Comparison of ENCODE assay signal across 15 mouse cellular contexts in the genomic region with DNA sequence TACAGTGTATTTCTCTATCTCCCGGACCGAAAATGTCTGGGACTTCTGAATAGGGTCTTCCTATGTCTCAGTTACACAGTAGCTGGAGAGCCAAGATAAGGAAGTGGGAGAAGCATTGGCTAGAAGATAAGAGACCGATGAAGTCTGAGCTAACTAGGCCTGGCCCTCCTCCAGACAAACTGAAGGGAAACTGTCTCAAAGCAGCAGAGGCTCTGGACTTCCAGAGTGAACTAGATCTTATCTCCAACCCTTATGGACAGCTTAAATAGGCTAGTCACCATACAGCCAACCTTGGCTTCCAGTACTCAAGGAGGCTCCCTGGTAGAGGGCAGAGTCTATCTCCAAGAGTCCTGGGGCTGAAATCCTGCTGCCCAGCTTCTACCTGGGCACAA. TPM values are rescaled to one million over a fixed set of nuclear protein-coding genes. Genes with fewer than 3 reads are reported as not detected.
DNase-seq lines count a peak whose midpoint lies in the region; ATAC-seq and TF ChIP-seq lines count a peak whose summit lies in the region.
"Had no signal": no experiment of that assay in that cellular context is flagged by ENCODE, and none has a peak within 500 bp of the region (broad histone marks: within the 10 kb centered on the region; RNA-seq: fewer than 3 reads in every experiment).

No protein-coding gene starts in this region.

- H3K4me2 ChIP-seq in liver, postnatal 0 days (ENCODE audit: low read depth, low read length), result peak overlapping the region; percentile 50
- no peak overlapping the region for H3K4me2 ChIP-seq in neural tube, embryonic 15.5 days
- H3K4me2 ChIP-seq: embryonic facial prominence, embryonic 15.5 days; hindbrain, embryonic 13.5 days; midbrain, embryonic 15.5 days had no signal

- DNase-seq in G1E (ENCODE audit: low spot score), result peak; percentile 77
- DNase-seq in MEL-GATA-1-ER (ENCODE audit: extremely low read depth, low read depth), result peak; percentile 89
- peak; percentile 28 for DNase-seq in liver, postnatal 0 days
- DNase-seq in adrenal gland, postnatal 10 days, result no peak
- no peak for DNase-seq in kidney, postnatal 36 days
- DNase-seq: cerebellum, postnatal 36 days; gastrocnemius, adult 2 months; lung, postnatal 36 days had no signal

- H3K27me3 ChIP-seq in G1E (ENCODE audit: insufficient read depth, low read length), result no peaks in the 10 kb centered on the region
- H3K27me3 ChIP-seq in liver, postnatal 0 days (ENCODE audit: insufficient read depth, low read length), result no peaks in the 10 kb centered on the region
- no peaks in the 10 kb centered on the region for H3K27me3 ChIP-seq in neural tube, embryonic 15.5 days (replicated peaks)
- H3K27me3 ChIP-seq: CH12.LX; embryonic facial prominence, embryonic 15.5 days; hindbrain, embryonic 13.5 days; midbrain, embryonic 15.5 days had no signal

- 40% methylated on average over 3 of the region's 3 CpGs for WGBS in liver, postnatal 0 days (ENCODE audit: insufficient replicate concordance)
- 92% methylated on average over 3 of the region's 3 CpGs for WGBS in neural tube, embryonic 15.5 days

- peak overlapping the region; percentile 70 for H3K27ac ChIP-seq in liver, postnatal 0 days (ENCODE audit: low read depth)
- no peak overlapping the region for H3K27ac ChIP-seq in neural tube, embryonic 15.5 days (replicated peaks)
- H3K27ac ChIP-seq: embryonic facial prominence, embryonic 15.5 days; gastrocnemius, adult 2 months; hindbrain, embryonic 13.5 days; midbrain, embryonic 15.5 days had no signal

- TF ChIP-seq EP300 in liver, postnatal 0 days (IDR thresholded peaks at IDR 0.05; ENCODE audit: low read depth), result peak; percentile 98

- ATAC-seq in G1E (ENCODE audit: extremely low read depth, insufficient number of reproducible peaks, low FRiP score, poor library complexity, severe bottlenecking), result peak; percentile 95
- ATAC-seq in granulocyte monocyte progenitor cell, adult 5-6 weeks (replicated peaks; ENCODE audit: poor library complexity, severe bottlenecking), result peak; percentile 36
- peak; percentile 95 for ATAC-seq in liver, postnatal 0 days
- ATAC-seq in neural tube, embryonic 15.5 days (ENCODE audit: low FRiP score), result no peak
- ATAC-seq: forebrain, embryonic 16.5 days; midbrain, embryonic 15.5 days had no signal

- no peak for TF ChIP-seq CTCF in G1E (IDR thresholded peaks at IDR 0.05; ENCODE audit: low read depth, low read length)
- no peak for TF ChIP-seq CTCF in liver, postnatal 0 days (IDR thresholded peaks at IDR 0.05; ENCODE audit: low read depth)

- H3K4me1 ChIP-seq in G1E (ENCODE audit: insufficient read depth, low read depth, low read length), result peaks cover 55% of the 10 kb centered on the region
- H3K4me1 ChIP-seq in liver, postnatal 0 days (ENCODE audit: insufficient read depth), result peaks cover 16% of the 10 kb centered on the region
- H3K4me1 ChIP-seq in neural tube, embryonic 15.5 days, result no peaks in the 10 kb centered on the region
- H3K4me1 ChIP-seq: embryonic facial prominence, embryonic 15.5 days; hindbrain, embryonic 13.5 days; midbrain, embryonic 15.5 days had no signal

- no peak overlapping the region; the same call in 1 of the 2 replicates for H3K4me3 ChIP-seq in G1E (ENCODE audit: low read depth, low read length)
- no peak overlapping the region for H3K4me3 ChIP-seq in liver, postnatal 0 days (ENCODE audit: low read depth, low read length)
- H3K4me3 ChIP-seq in neural tube, embryonic 15.5 days (replicated peaks), result no peak overlapping the region
- H3K4me3 ChIP-seq: embryonic facial prominence, embryonic 15.5 days; gastrocnemius, adult 2 months; hindbrain, embryonic 13.5 days; midbrain, embryonic 15.5 days had no signal

- no peaks in the 10 kb centered on the region for H3K9me3 ChIP-seq in G1E (replicated peaks)
- no peaks in the 10 kb centered on the region for H3K9me3 ChIP-seq in liver, postnatal 0 days (ENCODE audit: low read length)
- no peaks in the 10 kb centered on the region for H3K9me3 ChIP-seq in neural tube, embryonic 15.5 days (replicated peaks)
- H3K9me3 ChIP-seq: embryonic facial prominence, embryonic 15.5 days; hindbrain, embryonic 13.5 days; midbrain, embryonic 15.5 days had no signal

- H3K36me3 ChIP-seq in G1E (replicated peaks), result peaks cover 94% of the 10 kb centered on the region
- H3K36me3 ChIP-seq in liver, postnatal 0 days (replicated peaks; ENCODE audit: insufficient read depth, low read length), result peaks cover 85% of the 10 kb centered on the region
- peaks cover 95% of the 10 kb centered on the region for H3K36me3 ChIP-seq in neural tube, embryonic 15.5 days

- no peak overlapping the region for H3K9ac ChIP-seq in liver, postnatal 0 days (replicated peaks)
- no peak overlapping the region for H3K9ac ChIP-seq in neural tube, embryonic 15.5 days (replicated peaks)
- H3K9ac ChIP-seq: embryonic facial prominence, embryonic 15.5 days; hindbrain, embryonic 13.5 days; midbrain, embryonic 15.5 days had no signal

RNA-seq across cellular contexts. Expression of gene Nap1l4, which starts 16.7 kb away (rescaled TPM):
- 96.6 and 138 TPM in 2 replicates for total RNA-seq in G1E (2014; fragmentation: Nextera tagmentation)
- total RNA-seq in G1E (2017), result 146 and 158 TPM in 2 replicates
- polyA plus RNA-seq in G1E (2012), result 59.5 and 84.7 TPM in 2 replicates
- 85.5 and 133 TPM in 2 replicates for total RNA-seq in granulocyte monocyte progenitor cell, adult 5-6 weeks (2014; fragmentation: Nextera tagmentation)
- total RNA-seq in granulocyte monocyte progenitor cell, adult 5-6 weeks (2017), result 126 and 136 TPM in 2 replicates
- polyA plus RNA-seq in liver, postnatal 0 days (2015; fragmentation: Nextera tagmentation; extraction: Ambion mirVana), result 55.7 and 61.2 TPM in 2 replicates
- 299 and 302 TPM in 2 replicates for polyA plus RNA-seq in neural tube, embryonic 15.5 days (2015; fragmentation: Nextera tagmentation; extraction: Ambion mirVana)
- 100 to 1,000 TPM; 135 to 153 TPM for total RNA-seq in adrenal gland, postnatal 10 days (2021)

RNA-seq across cellular contexts. Expression of gene Cars, which starts 34.2 kb away (rescaled TPM):
- 58.2 and 74.8 TPM in 2 replicates for total RNA-seq in G1E (2014; fragmentation: Nextera tagmentation)
- total RNA-seq in G1E (2017), result 41.3 and 54.5 TPM in 2 replicates
- 46.4 and 80.5 TPM in 2 replicates for polyA plus RNA-seq in G1E (2012)
- total RNA-seq in granulocyte monocyte progenitor cell, adult 5-6 weeks (2014; fragmentation: Nextera tagmentation), result 34.0 and 35.5 TPM in 2 replicates
- 51.9 and 58.2 TPM in 2 replicates for total RNA-seq in granulocyte monocyte progenitor cell, adult 5-6 weeks (2017)
- 18.1 and 22.7 TPM in 2 replicates for polyA plus RNA-seq in liver, postnatal 0 days (2015; fragmentation: Nextera tagmentation; extraction: Ambion mirVana)
- 70.3 and 72.4 TPM in 2 replicates for polyA plus RNA-seq in neural tube, embryonic 15.5 days (2015; fragmentation: Nextera tagmentation; extraction: Ambion mirVana)
- total RNA-seq in adrenal gland, postnatal 10 days (2021), result 10 to 100 TPM; 38.7 to 56.6 TPM

Comparison
In these comparisons a context has a peak if more than half of its experiments do, and no peak if none do; other contexts are left out.
1. DNase-seq: peak in G1E (single experiment), MEL-GATA-1-ER (single experiment) and liver, postnatal 0 days (single experiment); none in adrenal gland, postnatal 10 days (single experiment) and kidney, postnatal 36 days (0 of 2).